Mouse (Mus musculus) hindbrain, embryonic 12.5 days (tissue): ENCODE data around the gene 1700037H04Rik. TPM values are rescaled to one million over a fixed set of nuclear protein-coding genes. Genes with fewer than 3 reads are reported as not detected.
A peak's percentile ranks its signal among the peaks of the same experiment; 100 is the strongest.

Experiments used
- ATAC-seq: fragments of 200-750 bp; cut with Nextera tagmentation; 2 replicates; pipeline ENCODE4 v1.8.0; 2017; ENCODE audit warnings: moderate TSS enrichment; ENCODE audit not compliant: low FRiP score
- H3K27ac ChIP-seq: fragments of 300-500 bp; sonication (generic); 2 replicates; pipeline ENCODE4 v1.5.1; 2016; ENCODE audit warnings: mild to moderate bottlenecking
- H3K27me3 ChIP-seq: fragments of 300-500 bp; sonication (generic); 2 replicates; pipeline ENCODE4 v1.6.1; 2016; ENCODE audit warnings: mild to moderate bottlenecking
- H3K36me3 ChIP-seq: fragments of 300-500 bp; sonication (generic); 2 replicates; pipeline ENCODE4 v1.6.1; 2016; ENCODE audit warnings: mild to moderate bottlenecking
- H3K4me1 ChIP-seq: fragments of 300-500 bp; sonication (generic); 2 replicates; pipeline ENCODE4 v1.6.1; 2016
- H3K4me2 ChIP-seq: fragments of 300-500 bp; sonication (generic); replicated peaks from 2 replicates; pipeline ENCODE4 v1.6.1; 2016; ENCODE audit warnings: mild to moderate bottlenecking
- H3K4me3 ChIP-seq: fragments of 300-500 bp; sonication (generic); 2 replicates; pipeline ENCODE4 v1.5.1; 2016; ENCODE audit warnings: mild to moderate bottlenecking
- H3K9ac ChIP-seq: fragments of 300-500 bp; sonication (generic); 2 replicates; pipeline ENCODE4 v1.6.1; 2016; ENCODE audit warnings: mild to moderate bottlenecking, moderate library complexity
- H3K9me3 ChIP-seq: fragments of 300-500 bp; sonication (generic); replicated peaks from 2 replicates; pipeline ENCODE4 v1.6.1; 2016; ENCODE audit warnings: mild to moderate bottlenecking
- WGBS: fragments of 180-500 bp; shearing (Covaris S2); methylation state at CpG from one replicate; pipeline ENCODE4 v1.1.7; 2016; 5-methylcytosine and 5-hydroxymethylcytosine counted together
- polyA plus RNA-seq: library from polyadenylated mRNA; unstranded; fragments of >200 nt; fragmentation: Nextera tagmentation; extraction: Ambion mirVana; gene quantifications from 2 replicates; pipeline ENCODE4 v1.2.1, GENCODE M21; 2016

1700037H04Rik gene
- polyA plus RNA-seq, 1 experiment from 2014 or later: 89.7 TPM

- H3K36me3 ChIP-seq: peaks cover 16% of the 10 kb centered on the region
- peaks cover 62% of the 10 kb centered on the region for H3K4me1 ChIP-seq
- H3K9ac ChIP-seq: no peak overlapping the region
- no peaks in the 10 kb centered on the region for H3K9me3 ChIP-seq
- H3K4me3 ChIP-seq: no peak overlapping the region
- no peak overlapping the region for H3K27ac ChIP-seq
- peaks cover 25% of the 10 kb centered on the region for H3K27me3 ChIP-seq
- WGBS: 66% methylated on average over 5 of the region's 5 CpGs
- no peak for ATAC-seq
- peak overlapping the region; percentile 97 for H3K4me2 ChIP-seq
Observed at GRCm38 (mm10) chr2:131176491-131176890, 16.6 kb upstream of the 1700037H04Rik start.

DNA sequence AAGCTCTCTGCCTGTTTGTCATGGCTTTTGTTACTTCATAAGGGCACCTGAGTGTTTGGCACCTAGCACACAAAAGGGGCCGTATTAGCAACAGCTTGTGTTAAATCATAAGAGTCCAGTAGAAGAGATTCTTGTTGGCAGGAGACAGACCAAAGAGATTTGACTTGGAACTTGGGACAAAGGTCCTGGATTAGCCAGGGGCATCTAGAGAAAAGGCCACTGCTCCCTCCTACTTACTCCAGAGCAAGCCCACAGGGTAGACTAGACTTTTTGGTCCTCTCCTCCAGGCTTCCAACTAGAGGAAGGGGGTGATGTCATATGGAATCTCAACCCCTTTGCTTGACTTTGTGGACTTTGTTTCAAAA lies 16.0 kb upstream of the 1700037H04Rik start:
- Histone ChIP-seq H3K4me1 (peaks cover 67% of the 10 kb centered on the region), H3K9ac (no peak overlapping the region), H3K27ac (peak overlapping the region; percentile 41; the same call in 1 of the 2 replicates), H3K27me3 (peaks cover 30% of the 10 kb centered on the region), H3K36me3 (peaks cover 16% of the 10 kb centered on the region), H3K9me3 (no peaks in the 10 kb centered on the region), H3K4me2 (no peak overlapping the region), H3K4me3 (no peak overlapping the region)
- no peak for ATAC-seq
- 96% methylated on average over 1 of the region's 1 CpGs for WGBS

DNA sequence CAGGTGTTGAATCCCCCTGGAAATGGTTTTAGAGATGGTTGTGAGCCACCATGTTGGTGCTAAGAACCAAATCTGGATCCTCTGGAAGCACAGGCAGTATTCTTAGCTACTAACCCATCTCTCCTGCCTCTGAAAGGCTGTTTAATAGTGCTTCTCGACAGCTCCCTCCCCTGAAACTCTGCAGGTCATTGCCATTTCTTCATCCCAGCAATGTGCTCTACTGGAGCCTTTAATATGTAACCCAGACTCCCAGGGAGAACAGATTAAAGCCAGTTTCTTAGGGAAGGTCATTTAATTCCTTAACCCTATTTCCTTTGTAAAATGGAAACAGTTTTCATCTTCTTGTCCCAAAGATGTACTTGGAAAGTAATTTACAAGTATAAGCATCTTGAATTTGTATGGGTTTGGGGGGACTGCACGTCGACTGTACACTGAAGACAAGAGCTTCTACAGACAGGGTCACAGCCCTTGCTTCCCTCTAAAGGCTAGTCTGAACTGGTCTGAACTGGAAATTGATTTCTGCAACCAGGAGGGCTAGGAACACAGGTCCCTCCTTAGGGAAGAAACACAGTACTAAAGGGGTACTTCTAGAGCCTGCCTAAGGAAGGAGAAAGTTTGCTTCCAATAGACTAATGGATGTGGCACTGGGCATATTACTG lies 15.5 kb upstream of the 1700037H04Rik start:
- Histone ChIP-seq H3K4me2 (no peak overlapping the region), H3K9me3 (no peaks in the 10 kb centered on the region), H3K4me1 (peaks cover 68% of the 10 kb centered on the region), H3K27ac (peak overlapping the region; percentile 41; the same call in 1 of the 2 replicates), H3K9ac (no peak overlapping the region), H3K4me3 (no peak overlapping the region), H3K36me3 (peaks cover 16% of the 10 kb centered on the region), H3K27me3 (peaks cover 35% of the 10 kb centered on the region)
- no peak for ATAC-seq
- WGBS: 72% methylated on average over 3 of the region's 3 CpGs

- H3K4me1 ChIP-seq: peaks cover 68% of the 10 kb centered on the region
Observed at GRCm38 (mm10) chr2:131174700-131175099, 14.8 kb upstream of the 1700037H04Rik start.

GRCm38 (mm10) chr2:131172322-131172721 lies 12.4 kb upstream of the 1700037H04Rik start:
- no peak overlapping the region for H3K27ac ChIP-seq
- no peak overlapping the region for H3K9ac ChIP-seq
- ATAC-seq: no peak
- H3K27me3 ChIP-seq: peaks cover 38% of the 10 kb centered on the region
- no peak overlapping the region for H3K4me3 ChIP-seq
- peaks cover 49% of the 10 kb centered on the region for H3K4me1 ChIP-seq
- no peak overlapping the region for H3K4me2 ChIP-seq
- 43% methylated on average over 9 of the region's 9 CpGs for WGBS
- H3K9me3 ChIP-seq: no peaks in the 10 kb centered on the region
- peaks cover 9% of the 10 kb centered on the region for H3K36me3 ChIP-seq

More at GRCm38 (mm10) chr2:131174700-131175099, 14.8 kb upstream of the 1700037H04Rik start:
- peak; percentile 47 for ATAC-seq
- peak overlapping the region; percentile 38 for H3K4me3 ChIP-seq
- peak overlapping the region; percentile 87 for H3K4me2 ChIP-seq
- peaks cover 16% of the 10 kb centered on the region for H3K36me3 ChIP-seq
- no peak overlapping the region for H3K27ac ChIP-seq
- H3K9me3 ChIP-seq: no peaks in the 10 kb centered on the region
- peaks cover 38% of the 10 kb centered on the region for H3K27me3 ChIP-seq
- 5% methylated on average over 11 of the region's 11 CpGs for WGBS
- peak overlapping the region; percentile 49 for H3K9ac ChIP-seq

DNA sequence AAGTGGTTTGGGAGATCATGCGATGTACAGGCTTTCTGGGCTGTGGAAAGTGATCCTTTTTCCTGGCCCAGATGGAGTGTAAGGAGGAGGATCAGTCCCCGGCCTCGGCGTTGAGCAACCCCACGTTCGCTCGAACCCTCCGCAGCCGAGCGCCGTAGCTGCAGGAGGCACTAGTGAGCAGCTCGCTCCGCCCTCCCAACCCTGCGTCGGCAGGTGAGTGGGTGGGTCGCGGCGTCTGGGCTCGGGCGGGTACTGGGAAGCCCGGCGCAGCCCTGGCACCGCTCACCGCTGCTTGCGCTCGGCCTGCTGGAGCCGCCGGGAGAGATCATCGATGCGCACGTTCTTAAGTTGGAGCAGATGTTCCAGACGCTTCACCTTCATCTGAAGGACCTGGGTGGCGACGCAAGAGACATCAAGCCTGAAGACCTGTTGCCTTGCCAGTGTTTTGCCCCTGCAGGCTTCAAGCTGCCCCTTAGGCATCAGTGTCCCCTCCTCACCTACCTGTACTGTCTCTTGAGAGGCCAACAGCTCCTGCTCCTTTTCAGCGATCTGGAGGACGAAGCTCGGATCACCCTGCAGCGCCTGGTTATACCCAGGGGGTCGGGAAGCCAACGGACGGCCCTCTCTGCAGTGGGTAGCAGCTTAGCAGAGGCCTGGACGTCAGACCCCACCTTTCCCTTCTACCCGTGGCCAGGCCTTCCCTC lies 11.7 kb upstream of the 1700037H04Rik start:
- H3K4me2 ChIP-seq: peak overlapping the region; percentile 43
- peaks cover 38% of the 10 kb centered on the region for H3K27me3 ChIP-seq
- H3K9ac ChIP-seq: 0 out of 2 replicates have a peak overlapping the region, but pooled peaks have one; percentile 18
- no peak overlapping the region for H3K27ac ChIP-seq
- ATAC-seq: no peak
- 8% methylated on average over 39 of the region's 43 CpGs for WGBS
- peaks cover 41% of the 10 kb centered on the region for H3K4me1 ChIP-seq
- peak overlapping the region; percentile 23 for H3K4me3 ChIP-seq
- no peaks in the 10 kb centered on the region for H3K9me3 ChIP-seq
- peaks cover 6% of the 10 kb centered on the region; the same call in 1 of the 2 replicates for H3K36me3 ChIP-seq

DNA sequence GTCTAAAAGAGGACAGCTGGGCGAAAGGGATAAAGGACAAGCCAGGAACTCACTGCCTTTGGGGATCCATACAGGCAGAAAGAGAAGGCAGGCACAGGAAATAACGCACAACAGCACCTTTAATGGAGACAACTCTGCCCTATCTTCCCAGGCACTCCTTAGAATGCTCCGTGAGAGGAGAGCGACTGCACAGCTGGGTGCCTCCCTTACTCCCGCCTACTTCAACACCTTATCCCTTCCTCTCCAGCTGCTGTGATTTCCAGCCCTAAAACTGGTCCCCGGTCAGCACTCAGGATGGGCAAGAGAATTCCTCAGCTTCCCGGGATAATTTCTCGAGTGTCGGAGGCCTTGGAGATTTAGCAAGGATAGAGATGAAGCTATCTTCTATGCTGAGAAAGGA lies 11.1 kb upstream of the 1700037H04Rik start:
- Histone ChIP-seq H3K9ac (no peak overlapping the region), H3K4me1 (peaks cover 37% of the 10 kb centered on the region), H3K4me3 (no peak overlapping the region), H3K9me3 (no peaks in the 10 kb centered on the region), H3K4me2 (peak overlapping the region; percentile 43), H3K27me3 (peaks cover 38% of the 10 kb centered on the region), H3K36me3 (peaks cover 6% of the 10 kb centered on the region; the same call in 1 of the 2 replicates), H3K27ac (no peak overlapping the region)
- 18% methylated on average over 9 of the region's 9 CpGs for WGBS
- ATAC-seq: no peak

DNA sequence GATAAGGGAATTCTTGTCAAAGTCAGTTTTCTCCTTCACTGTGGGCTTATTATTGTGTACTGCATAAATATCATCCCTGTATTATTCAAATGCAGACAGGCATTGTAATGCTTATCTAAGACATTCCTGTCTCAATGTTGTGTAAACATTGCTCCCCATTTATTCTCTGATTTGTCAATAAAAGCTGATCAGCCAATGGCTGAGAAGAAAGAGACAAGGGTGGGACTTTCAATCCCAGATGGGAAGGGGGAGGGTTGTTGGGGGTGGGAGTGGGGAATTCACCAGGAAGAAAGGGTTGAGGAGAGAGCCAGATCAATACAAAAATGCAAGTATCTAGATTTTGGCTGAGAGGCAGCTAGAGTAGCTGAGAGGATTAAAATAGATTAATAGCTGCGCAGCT lies 9.0 kb upstream of the 1700037H04Rik start:
- Histone ChIP-seq H3K9me3 (0 out of 2 replicates have a peak, but pooled peaks cover 5% of the 10 kb centered on the region), H3K9ac (no peak overlapping the region), H3K36me3 (peaks cover 6% of the 10 kb centered on the region; the same call in 1 of the 2 replicates), H3K27ac (no peak overlapping the region), H3K4me2 (no peak overlapping the region), H3K4me3 (no peak overlapping the region), H3K4me1 (peaks cover 18% of the 10 kb centered on the region), H3K27me3 (peaks cover 37% of the 10 kb centered on the region)
- no peak for ATAC-seq
- 82% methylated on average over 1 of the region's 1 CpGs for WGBS

- Histone ChIP-seq H3K36me3 (peaks cover 6% of the 10 kb centered on the region; the same call in 1 of the 2 replicates), H3K4me1 (peaks cover 12% of the 10 kb centered on the region), H3K4me2 (no peak overlapping the region), H3K27me3 (peaks cover 28% of the 10 kb centered on the region), H3K27ac (no peak overlapping the region), H3K9me3 (0 out of 2 replicates have a peak, but pooled peaks cover 5% of the 10 kb centered on the region), H3K9ac (no peak overlapping the region), H3K4me3 (no peak overlapping the region)
- WGBS: 86% methylated on average over 6 of the region's 6 CpGs
- ATAC-seq: no peak
Observed at GRCm38 (mm10) chr2:131167984-131168383, 8.1 kb upstream of the 1700037H04Rik start.

DNA sequence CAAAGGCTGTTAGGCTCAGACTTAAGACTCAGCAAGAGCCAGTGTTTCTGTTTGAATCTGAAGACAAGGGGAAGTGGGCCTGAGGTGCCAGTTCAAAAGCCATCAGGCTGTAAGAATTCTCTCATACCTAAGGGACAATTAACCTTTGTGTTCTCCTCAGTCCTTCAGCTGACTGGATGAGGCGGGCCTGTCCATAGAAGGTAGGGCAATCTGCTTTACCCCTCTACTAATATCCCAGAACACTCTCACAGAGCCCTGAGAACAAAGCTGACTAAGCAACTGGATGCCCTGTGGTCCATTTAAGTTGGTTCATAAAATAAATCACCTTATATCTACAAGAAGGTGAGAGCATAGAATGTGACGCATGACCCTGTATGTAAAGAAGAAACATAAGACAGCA lies 6.3 kb upstream of the 1700037H04Rik start:
- Histone ChIP-seq H3K4me2 (no peak overlapping the region), H3K27ac (no peak overlapping the region), H3K4me1 (peaks cover 4% of the 10 kb centered on the region; the same call in 1 of the 2 replicates), H3K9ac (no peak overlapping the region), H3K9me3 (0 out of 2 replicates have a peak, but pooled peaks cover 5% of the 10 kb centered on the region), H3K27me3 (peaks cover 10% of the 10 kb centered on the region), H3K36me3 (no peaks in the 10 kb centered on the region), H3K4me3 (no peak overlapping the region)
- no peak for ATAC-seq
- WGBS: 87% methylated on average over 2 of the region's 2 CpGs

DNA sequence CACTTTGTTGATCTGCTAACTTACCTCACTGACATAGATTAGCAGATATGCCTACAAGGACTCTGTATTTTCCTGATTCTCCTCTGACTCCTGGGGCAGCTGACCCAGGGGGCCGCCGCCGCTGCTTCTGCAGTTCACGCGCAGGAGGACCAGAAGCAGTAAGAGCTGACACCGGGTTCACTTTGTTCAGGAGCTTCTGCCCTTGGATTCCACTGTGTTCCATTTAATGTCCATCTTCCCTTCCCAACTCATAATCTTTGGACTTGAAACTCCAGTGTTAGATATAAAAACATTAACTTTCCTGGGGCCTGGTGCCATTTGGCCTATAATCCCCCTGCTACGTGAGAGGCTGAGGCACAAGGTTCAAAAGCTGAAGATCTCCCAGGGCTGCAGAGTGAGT lies 4.0 kb upstream of the 1700037H04Rik start:
- Histone ChIP-seq H3K27ac (no peak overlapping the region), H3K9ac (no peak overlapping the region), H3K4me1 (peaks cover 11% of the 10 kb centered on the region), H3K9me3 (0 out of 2 replicates have a peak, but pooled peaks cover 5% of the 10 kb centered on the region), H3K4me3 (no peak overlapping the region), H3K36me3 (no peaks in the 10 kb centered on the region), H3K27me3 (no peaks in the 10 kb centered on the region), H3K4me2 (no peak overlapping the region)
- no peak for ATAC-seq
- 76% methylated on average over 7 of the region's 7 CpGs for WGBS

DNA sequence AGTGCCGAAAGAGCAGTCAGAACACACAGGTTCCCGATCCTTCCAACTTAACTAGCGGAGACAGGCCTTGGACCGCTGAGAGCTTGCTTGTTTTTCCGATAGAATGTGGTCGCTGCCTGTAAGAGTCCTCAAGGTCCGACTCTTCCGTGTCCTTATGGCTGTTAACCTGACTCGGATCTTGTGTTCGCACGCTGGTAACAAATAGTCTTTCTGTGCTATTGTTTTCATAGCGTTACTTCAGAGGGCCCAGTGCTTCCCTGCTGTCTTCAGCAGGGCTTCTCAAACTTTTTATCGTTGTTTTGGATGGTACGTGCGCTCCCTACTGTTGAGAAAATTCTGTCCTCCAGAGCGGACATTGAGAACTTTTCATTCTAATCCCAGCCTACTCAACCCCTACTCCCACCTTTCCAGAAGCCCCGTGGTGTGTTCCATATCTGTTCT lies 810 bp upstream of the 1700037H04Rik start:
- WGBS: under 1% methylated on average over 17 of the region's 17 CpGs
- Histone ChIP-seq H3K4me1 (peaks cover 35% of the 10 kb centered on the region), H3K36me3 (no peaks in the 10 kb centered on the region), H3K27me3 (no peaks in the 10 kb centered on the region), H3K9ac (peak overlapping the region; percentile 72), H3K9me3 (0 out of 2 replicates have a peak, but pooled peaks cover 5% of the 10 kb centered on the region), H3K4me3 (peak overlapping the region; percentile 55), H3K27ac (peak overlapping the region; percentile 95), H3K4me2 (peak overlapping the region; percentile 81)
- ATAC-seq: no peak
